Mouse (Mus musculus) ES-E14 (cell line): ENCODE data around the gene Dpp6. TPM values are rescaled to one million over a fixed set of nuclear protein-coding genes. Genes with fewer than 3 reads are reported as not detected.

Experiments
- DNase-seq: peaks from one replicate; pipeline ENCODE4 v3.0.0-alpha.2; 2013; ENCODE audit warnings: low read depth, low spot score
- H3K27ac ChIP-seq: 2 replicates; pipeline ENCODE4 v1.5.1; 2012; ENCODE audit warnings: low read depth, mild to moderate bottlenecking, low read length, moderate library complexity, mixed read lengths; ENCODE audit not compliant: poor library complexity, insufficient read depth, severe bottlenecking
- H3K36me3 ChIP-seq: 2 replicates; pipeline ENCODE4 v1.6.1; 2012; ENCODE audit warnings: mild to moderate bottlenecking, low read length, moderate library complexity, mixed read lengths; ENCODE audit not compliant: control insufficient read depth, poor library complexity, insufficient read depth, severe bottlenecking
- H3K4me1 ChIP-seq, 2 experiments: fragments of 150-350 bp in 1 of 2; sonication (generic) in 1 of 2; 2 replicates each; pipeline ENCODE4 v1.6.1; 2012; ENCODE audit warnings: low read length in 2 of 2, mild to moderate bottlenecking in 1 of 2, mixed read lengths in 1 of 2; ENCODE audit not compliant: control insufficient read depth in 2 of 2, insufficient read depth in 2 of 2, poor library complexity in 1 of 2
- H3K4me3 ChIP-seq, 2 experiments: fragments of 150-350 bp in 1 of 2; sonication (generic) in 1 of 2; 2 replicates each; pipeline ENCODE4 v1.5.1; 2012; ENCODE audit warnings: low read length in 2 of 2, low read depth in 1 of 2, mild to moderate bottlenecking in 1 of 2, mixed read lengths in 1 of 2; ENCODE audit not compliant: insufficient read depth in 1 of 2, poor library complexity in 1 of 2, severe bottlenecking in 1 of 2
- H3K9ac ChIP-seq: 2 replicates; pipeline ENCODE4 v1.6.1; 2012; ENCODE audit warnings: low read depth, mild to moderate bottlenecking, low read length, mixed read lengths; ENCODE audit not compliant: poor library complexity, insufficient read depth, severe bottlenecking
- H3K9me3 ChIP-seq: fragments of 150-350 bp; sonication (generic); 2 replicates; pipeline ENCODE4 v1.6.1; 2012; ENCODE audit warnings: low read depth, mild to moderate bottlenecking, low read length; ENCODE audit not compliant: control insufficient read depth, insufficient read depth
- CHD2 ChIP-seq: IDR thresholded peaks from 2 replicates; pipeline ENCODE4 v1.6.1; 2014; ENCODE audit warnings: mild to moderate bottlenecking, low read depth, low read length, inconsistent platforms
- HCFC1 ChIP-seq: IDR thresholded peaks from 2 replicates; pipeline ENCODE4 v1.6.1; 2012; ENCODE audit warnings: low read length, inconsistent platforms, borderline replicate concordance; ENCODE audit not compliant: insufficient read depth
- MAFK ChIP-seq: IDR thresholded peaks from 2 replicates; pipeline ENCODE4 v1.6.1; 2014; ENCODE audit warnings: mild to moderate bottlenecking, low read depth, low read length, inconsistent platforms; ENCODE audit not compliant: insufficient read depth
- ZC3H11A ChIP-seq: IDR thresholded peaks from 2 replicates; pipeline ENCODE4 v1.6.1; 2012; ENCODE audit warnings: low read depth, mild to moderate bottlenecking, inconsistent platforms, low read length, borderline replicate concordance
- ZNF384 ChIP-seq: IDR thresholded peaks from 2 replicates; pipeline ENCODE4 v1.6.1; 2012; ENCODE audit warnings: low read depth, low read length, inconsistent platforms
- in situ Hi-C, 2 experiments: fragments of 600-800 bp; cut with MboI; formaldehyde crosslinking; loops; one replicate each; pipeline ENCODE4 v1.15.1; 2025; ENCODE audit warnings: low sequenced_read_pairs in 2 of 2, inconsistent platforms in 1 of 2; ENCODE audit not compliant: unreplicated experiment in 2 of 2
- total RNA-seq: library from RNA; depleted of rRNA; stranded (reverse); fragments of 300-350 nt; gene quantifications from 2 replicates; pipeline ENCODE4 v1.2.3, GENCODE M21; 2012

Dpp6 gene
- total RNA-seq, 1 experiment, result 1.5 TPM

- DNase-seq, result peak; percentile 25
- Histone ChIP-seq H3K4me3 (no peak overlapping the region), H3K27ac (no peak overlapping the region), H3K36me3 (no peaks in the 10 kb centered on the region), H3K9me3 (no peaks in the 10 kb centered on the region), H3K9ac (no peak overlapping the region), H3K4me1 (peaks cover 0 to 1% of the 10 kb centered on the region in 2 experiments; a peak in 1 of 4 replicates)
- in situ Hi-C loops, result no loop called here
- no peak for TF ChIP-seq HCFC1
- no peak for TF ChIP-seq MAFK
- TF ChIP-seq ZNF384, result no peak
- no peak for TF ChIP-seq CHD2
- no peak for TF ChIP-seq ZC3H11A
These were observed 77.3 kb downstream of the Dpp6 start for GRCm38 (mm10) chr5:26894346-26894745.

- no peak overlapping the region for H3K9ac ChIP-seq
These were observed 86.8 kb downstream of the Dpp6 start for GRCm38 (mm10) chr5:26903786-26904185.

GRCm38 (mm10) chr5:26904324-26905041, 87.5 kb downstream of the Dpp6 start:
- DNase-seq, result peak; percentile 47
- TF ChIP-seq ZNF384, result no peak
- no peak for TF ChIP-seq HCFC1
- no peak for TF ChIP-seq MAFK
- TF ChIP-seq CHD2, result no peak
- TF ChIP-seq ZC3H11A, result no peak
- in situ Hi-C loops, result no loop called here
- H3K4me1 ChIP-seq, result peaks cover 0 to 12% of the 10 kb centered on the region in 2 experiments; a peak in 1 of 4 replicates
- no peaks in the 10 kb centered on the region for H3K9me3 ChIP-seq
- peak overlapping the region; percentile 13; the same call in 1 of the 2 replicates for H3K9ac ChIP-seq
- no peaks in the 10 kb centered on the region for H3K36me3 ChIP-seq
- peak overlapping the region; percentile 38 for H3K4me3 ChIP-seq
- H3K27ac ChIP-seq, result peak overlapping the region; percentile 50; the same call in 1 of the 2 replicates

More at GRCm38 (mm10) chr5:26903786-26904185, 86.8 kb downstream of the Dpp6 start:
- in situ Hi-C loops, result no loop called here
- H3K36me3 ChIP-seq, result no peaks in the 10 kb centered on the region
- peaks cover 0 to 11% of the 10 kb centered on the region in 2 experiments; a peak in 1 of 4 replicates for H3K4me1 ChIP-seq
- H3K27ac ChIP-seq, result peak overlapping the region; percentile 50; the same call in 1 of the 2 replicates
- H3K9me3 ChIP-seq, result no peaks in the 10 kb centered on the region
- peak overlapping the region in 1 of 2 experiments; percentile 38; a peak in 2 of 4 replicates for H3K4me3 ChIP-seq
- DNase-seq, result peak; percentile 52
- no peak for TF ChIP-seq HCFC1
- TF ChIP-seq ZC3H11A, result peak; percentile 64

- H3K4me1 ChIP-seq, result peaks cover 0 to 16% of the 10 kb centered on the region in 2 experiments; a peak in 1 of 4 replicates
These were observed 90.1 kb downstream of the Dpp6 start for GRCm38 (mm10) chr5:26907151-26907550.

More at GRCm38 (mm10) chr5:26907151-26907550, 90.1 kb downstream of the Dpp6 start:
- no peaks in the 10 kb centered on the region for H3K36me3 ChIP-seq
- no peak overlapping the region for H3K27ac ChIP-seq
- in situ Hi-C loops, result no loop called here
- no peak for DNase-seq
- TF ChIP-seq HCFC1 (no peak), MAFK (no peak), CHD2 (no peak), ZC3H11A (no peak), ZNF384 (no peak)
- no peak overlapping the region for H3K4me3 ChIP-seq
- H3K9ac ChIP-seq, result no peak overlapping the region
- H3K9me3 ChIP-seq, result no peaks in the 10 kb centered on the region
